Mouse (Mus musculus) cortical plate, adult 2 months (tissue): ENCODE measurements around the gene Arhgap15. TPM values are rescaled to one million over a fixed set of nuclear protein-coding genes. Genes with fewer than 3 reads are reported as not detected.

Experiments used
- H3K27ac ChIP-seq: fragments of 200-500 bp; 2 replicates; pipeline ENCODE4 v1.5.1; 2012; ENCODE audit warnings: low read length, control low read depth, inconsistent platforms; ENCODE audit not compliant: insufficient read depth
- H3K4me1 ChIP-seq: fragments of 200-500 bp; 2 replicates; pipeline ENCODE4 v1.6.1; 2011; ENCODE audit warnings: low read length; ENCODE audit not compliant: control insufficient read depth, insufficient read depth
- H3K4me3 ChIP-seq: fragments of 200-500 bp; 2 replicates; pipeline ENCODE4 v1.5.1; 2011; ENCODE audit warnings: mild to moderate bottlenecking, low read length, control low read depth; ENCODE audit not compliant: insufficient read depth
- CTCF ChIP-seq: fragments of 200-500 bp; IDR thresholded peaks from 2 replicates; pipeline ENCODE4 v1.5.1; 2011; ENCODE audit warnings: mild to moderate bottlenecking, control low read depth, low read length; ENCODE audit not compliant: insufficient read depth; ENCODE audit errors: extremely low read depth
- POLR2A ChIP-seq: fragments of 200-500 bp; IDR thresholded peaks from 2 replicates; pipeline ENCODE4 v1.6.1; 2011; ENCODE audit warnings: mild to moderate bottlenecking, low read length, control low read depth; ENCODE audit not compliant: insufficient read depth; ENCODE audit errors: extremely low read depth
- polyA plus RNA-seq: library from polyadenylated mRNA; depleted of rRNA; stranded (reverse); fragments of >200 nt; gene quantifications from 2 replicates; pipeline ENCODE4 v1.2.3, GENCODE M21; 2012

Arhgap15 gene
- polyA plus RNA-seq, 1 experiment = 8.9 TPM

- Histone ChIP-seq H3K4me1 (no peaks in the 10 kb centered on the region), H3K4me3 (no peak overlapping the region), H3K27ac (no peak overlapping the region)
- no peak for TF ChIP-seq CTCF
- TF ChIP-seq POLR2A = no peak
Measured at GRCm38 (mm10) chr2:44313573-44313972, 564.9 kb downstream of the Arhgap15 start.

GRCm38 (mm10) chr2:44318436-44318835 is 569.8 kb downstream of the Arhgap15 start:
- no peak overlapping the region for H3K27ac ChIP-seq
- TF ChIP-seq CTCF (no peak), POLR2A (no peak)
- no peak overlapping the region for H3K4me3 ChIP-seq
- H3K4me1 ChIP-seq = no peaks in the 10 kb centered on the region

GRCm38 (mm10) chr2:44319479-44319878 is 570.9 kb downstream of the Arhgap15 start:
- TF ChIP-seq POLR2A = no peak
- TF ChIP-seq CTCF = no peak
- H3K4me3 ChIP-seq = no peak overlapping the region
- H3K4me1 ChIP-seq = no peaks in the 10 kb centered on the region
- no peak overlapping the region for H3K27ac ChIP-seq

- TF ChIP-seq POLR2A (no peak), CTCF (no peak)
- Histone ChIP-seq H3K4me3 (no peak overlapping the region), H3K27ac (no peak overlapping the region), H3K4me1 (no peaks in the 10 kb centered on the region)
Measured at GRCm38 (mm10) chr2:44323813-44324212, 575.2 kb downstream of the Arhgap15 start.

- TF ChIP-seq POLR2A (no peak), CTCF (no peak)
- Histone ChIP-seq H3K4me3 (no peak overlapping the region), H3K4me1 (no peaks in the 10 kb centered on the region; the same call in 1 of the 2 replicates), H3K27ac (no peak overlapping the region)
Measured at GRCm38 (mm10) chr2:44333295-44333694, 584.7 kb downstream of the Arhgap15 start.

GRCm38 (mm10) chr2:44334006-44334405 is 585.4 kb downstream of the Arhgap15 start:
- TF ChIP-seq CTCF (no peak), POLR2A (no peak)
- Histone ChIP-seq H3K4me1 (no peaks in the 10 kb centered on the region; the same call in 1 of the 2 replicates), H3K4me3 (no peak overlapping the region), H3K27ac (no peak overlapping the region)

- TF ChIP-seq CTCF (no peak), POLR2A (no peak)
- no peak overlapping the region for H3K4me3 ChIP-seq
Measured at GRCm38 (mm10) chr2:44334517-44334916, 585.9 kb downstream of the Arhgap15 start.

GRCm38 (mm10) chr2:44336720-44337354 is 588.2 kb downstream of the Arhgap15 start:
- no peak overlapping the region for H3K27ac ChIP-seq
- peaks cover 1% of the 10 kb centered on the region for H3K4me1 ChIP-seq
- no peak overlapping the region for H3K4me3 ChIP-seq
- TF ChIP-seq CTCF = 0 out of 2 replicates have a peak, but pooled peaks have one; percentile 19
- no peak for TF ChIP-seq POLR2A

More at GRCm38 (mm10) chr2:44334517-44334916, 585.9 kb downstream of the Arhgap15 start:
- no peaks in the 10 kb centered on the region; the same call in 1 of the 2 replicates for H3K4me1 ChIP-seq
- H3K27ac ChIP-seq = no peak overlapping the region

- Histone ChIP-seq H3K27ac (no peak overlapping the region), H3K4me1 (peaks cover 1% of the 10 kb centered on the region), H3K4me3 (no peak overlapping the region)
- no peak for TF ChIP-seq CTCF
- TF ChIP-seq POLR2A = no peak
Measured at GRCm38 (mm10) chr2:44338467-44338866, 589.8 kb downstream of the Arhgap15 start.

GRCm38 (mm10) chr2:44341091-44341571 is 592.5 kb downstream of the Arhgap15 start:
- no peak for TF ChIP-seq POLR2A
- Histone ChIP-seq H3K4me1 (peaks cover 1% of the 10 kb centered on the region; the same call in 1 of the 2 replicates), H3K27ac (peak overlapping the region; percentile 48; the same call in 1 of the 2 replicates), H3K4me3 (no peak overlapping the region; the same call in 1 of the 2 replicates)

- Histone ChIP-seq H3K27ac (no peak overlapping the region), H3K4me1 (peaks cover 1% of the 10 kb centered on the region; the same call in 1 of the 2 replicates), H3K4me3 (no peak overlapping the region)
- TF ChIP-seq CTCF (no peak), POLR2A (no peak)
Measured at GRCm38 (mm10) chr2:44344861-44345260, 596.2 kb downstream of the Arhgap15 start.
